Mouse (Mus musculus): ENCODE data around the gene Nudt19. TPM values are rescaled to one million over a fixed set of nuclear protein-coding genes. Genes with fewer than 3 reads are reported as not detected.

Gene Nudt19
- polyA plus RNA-seq (2016; fragmentation: Nextera tagmentation; extraction: Ambion mirVana): 46.4 and 49.0 TPM in 2 replicates

DNA sequence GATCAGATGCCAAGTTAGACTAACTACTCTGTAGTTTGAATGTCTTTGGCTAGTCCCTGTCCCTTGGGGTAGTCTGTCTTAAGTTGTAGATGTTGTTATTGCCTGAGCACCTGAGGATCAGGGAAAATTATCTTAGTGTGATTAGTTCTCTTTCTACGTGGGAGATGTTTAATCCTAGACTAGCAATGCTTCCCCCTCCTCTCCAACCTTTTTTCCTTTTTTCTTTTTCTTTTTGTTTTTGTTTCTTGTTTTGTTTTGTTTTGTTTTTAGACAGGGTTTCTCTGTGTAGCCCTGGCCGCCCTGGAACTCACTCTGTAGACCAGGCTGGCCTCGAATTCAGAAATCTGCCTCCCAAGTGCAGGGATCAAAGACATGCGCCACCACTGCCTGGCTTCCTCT, at the start of gene Nudt19:
TSS of gene Nudt19 (minus strand) at position 100 of the 399 bp plus-strand sequence.
- 75% methylated on average over 4 of the region's 4 CpGs for WGBS
- ATAC-seq (ENCODE audit: low FRiP score, low read depth): no peak
- Histone ChIP-seq H3K36me3 (no peaks in the 10 kb centered on the region), H3K4me3 (peak within 1 kb of the TSS; percentile 71), H3K9ac (peak within 1 kb of the TSS; percentile 87), H3K4me2 (replicated peaks) (peak within 1 kb of the TSS; percentile 93), H3K27ac (peak within 1 kb of the TSS; percentile 86), H3K27me3 (replicated peaks) (no peaks in the 10 kb centered on the region), H3K4me1 (peaks cover 7% of the 10 kb centered on the region; the same call in 1 of the 2 replicates), H3K9me3 (no peaks in the 10 kb centered on the region)

DNA sequence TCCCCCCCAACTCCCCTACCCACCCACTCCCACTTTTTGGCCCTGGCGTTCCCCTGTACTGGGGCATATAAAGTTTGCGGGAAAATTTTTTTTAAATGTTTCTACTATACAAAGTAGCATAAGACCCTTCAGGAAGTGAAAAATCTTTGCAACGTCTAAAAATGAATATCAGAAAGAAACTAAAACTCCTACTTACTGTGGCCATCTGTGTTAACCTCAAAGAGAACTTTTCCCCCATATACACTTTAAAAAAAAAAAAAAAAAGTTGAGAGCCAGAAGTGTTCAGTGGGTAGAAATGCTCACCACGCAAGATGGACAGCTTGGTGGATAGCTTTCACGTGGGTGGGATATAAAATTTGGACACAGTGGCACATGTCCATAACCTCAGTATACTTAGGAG, 46.7 kb upstream of the Nudt19 start:
- Histone ChIP-seq H3K27ac (no peak overlapping the region), H3K9me3 (no peaks in the 10 kb centered on the region), H3K36me3 (peaks cover 36% of the 10 kb centered on the region), H3K9ac (no peak overlapping the region), H3K4me3 (no peak overlapping the region), H3K4me1 (no peaks in the 10 kb centered on the region), H3K4me2 (replicated peaks) (no peak overlapping the region), H3K27me3 (replicated peaks) (no peaks in the 10 kb centered on the region)
- no peak for ATAC-seq (ENCODE audit: low FRiP score, low read depth)
- WGBS: 96% methylated on average over 5 of the region's 5 CpGs

DNA sequence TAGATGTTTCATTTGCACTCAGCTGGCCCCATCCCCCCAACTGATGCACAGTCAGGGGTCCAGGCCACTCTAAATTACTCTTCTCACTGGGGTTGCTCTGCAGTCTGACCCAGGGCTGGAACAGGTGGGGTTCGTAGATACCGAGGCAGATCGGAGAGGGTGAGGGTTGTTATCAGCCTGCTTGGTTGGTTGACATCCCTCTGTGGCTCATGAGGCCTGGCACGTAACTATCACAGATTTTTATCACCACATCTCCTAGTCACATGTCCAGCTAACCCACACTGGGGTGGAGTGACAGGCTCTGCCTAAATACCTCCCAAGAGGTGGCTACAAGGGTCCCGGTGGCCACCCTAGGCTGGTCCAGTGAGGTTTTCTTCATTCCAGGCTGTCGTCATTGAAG, 45.0 kb upstream of the Nudt19 start:
- no peaks in the 10 kb centered on the region for H3K9me3 ChIP-seq
- no peak overlapping the region for H3K4me3 ChIP-seq
- no peak overlapping the region for H3K27ac ChIP-seq
- ATAC-seq (ENCODE audit: low FRiP score, low read depth): no peak
- no peak overlapping the region for H3K4me2 ChIP-seq (replicated peaks)
- H3K36me3 ChIP-seq: peaks cover 30% of the 10 kb centered on the region
- H3K27me3 ChIP-seq (replicated peaks): no peaks in the 10 kb centered on the region
- no peak overlapping the region for H3K9ac ChIP-seq
- WGBS: 90% methylated on average over 6 of the region's 6 CpGs
- no peaks in the 10 kb centered on the region for H3K4me1 ChIP-seq

- ATAC-seq (ENCODE audit: low FRiP score, low read depth): no peak
- H3K9me3 ChIP-seq: no peaks in the 10 kb centered on the region
- 96% methylated on average over 10 of the region's 10 CpGs for WGBS
- peaks cover 33% of the 10 kb centered on the region for H3K36me3 ChIP-seq
- no peak overlapping the region for H3K27ac ChIP-seq
- H3K27me3 ChIP-seq (replicated peaks): no peaks in the 10 kb centered on the region
- no peak overlapping the region for H3K4me3 ChIP-seq
- H3K9ac ChIP-seq: no peak overlapping the region
- H3K4me2 ChIP-seq (replicated peaks): no peak overlapping the region
- H3K4me1 ChIP-seq: no peaks in the 10 kb centered on the region
Observed at GRCm38 (mm10) chr7:35600031-35600430, 43.9 kb upstream of the Nudt19 start.

DNA sequence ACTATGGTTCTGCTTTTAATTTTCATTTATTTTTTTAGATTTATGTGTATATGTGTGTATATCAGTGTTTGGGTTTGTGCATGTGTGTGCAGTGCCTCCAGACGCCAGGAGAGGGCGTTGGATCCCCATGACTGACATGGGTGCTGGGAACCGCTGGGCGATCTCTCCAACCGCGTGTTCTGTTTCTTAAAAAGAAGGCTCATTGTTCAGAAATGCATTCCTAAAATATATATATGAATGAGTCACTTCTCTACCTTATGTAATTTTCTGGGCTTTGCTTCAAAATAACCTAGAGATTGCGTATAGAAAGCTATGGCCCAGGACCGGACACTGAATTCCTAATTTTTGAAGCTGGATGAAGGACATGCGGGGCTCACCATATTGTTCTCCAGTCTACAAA, 43.4 kb upstream of the Nudt19 start:
- no peak for ATAC-seq (ENCODE audit: low FRiP score, low read depth)
- Histone ChIP-seq H3K4me2 (replicated peaks) (no peak overlapping the region), H3K9me3 (no peaks in the 10 kb centered on the region), H3K27me3 (replicated peaks) (no peaks in the 10 kb centered on the region), H3K36me3 (peaks cover 35% of the 10 kb centered on the region), H3K4me1 (no peaks in the 10 kb centered on the region), H3K4me3 (no peak overlapping the region), H3K9ac (no peak overlapping the region), H3K27ac (no peak overlapping the region)
- WGBS: 97% methylated on average over 9 of the region's 9 CpGs

DNA sequence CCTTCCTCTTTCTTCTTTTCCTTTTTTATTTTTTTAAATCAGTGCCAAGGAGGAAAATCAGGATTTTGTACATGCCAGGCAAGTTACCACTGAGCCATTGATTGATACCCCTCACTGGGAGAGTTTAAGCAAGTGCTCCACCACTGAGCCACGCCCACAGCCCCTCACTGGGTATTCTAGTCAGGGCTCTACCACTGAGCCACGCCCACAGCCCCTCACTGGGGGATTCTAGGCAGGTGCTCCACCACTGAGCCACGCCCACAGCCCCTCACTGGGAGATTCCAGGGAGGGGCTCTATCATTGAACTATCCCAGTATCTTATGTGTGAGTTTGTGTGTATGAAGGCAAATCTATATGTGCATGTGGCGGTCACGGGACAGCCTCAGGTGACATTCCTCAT, 38.2 kb upstream of the Nudt19 start:
- H3K4me1 ChIP-seq: no peaks in the 10 kb centered on the region
- no peaks in the 10 kb centered on the region for H3K27me3 ChIP-seq (replicated peaks)
- no peak overlapping the region for H3K9ac ChIP-seq
- 94% methylated on average over 5 of the region's 5 CpGs for WGBS
- no peaks in the 10 kb centered on the region for H3K9me3 ChIP-seq
- no peak for ATAC-seq (ENCODE audit: low FRiP score, low read depth)
- H3K4me2 ChIP-seq (replicated peaks): no peak overlapping the region
- no peak overlapping the region for H3K4me3 ChIP-seq
- peaks cover 33% of the 10 kb centered on the region for H3K36me3 ChIP-seq
- no peak overlapping the region for H3K27ac ChIP-seq

- Histone ChIP-seq H3K4me1 (peaks cover 14% of the 10 kb centered on the region), H3K4me3 (no peak overlapping the region), H3K27ac (no peak overlapping the region), H3K4me2 (replicated peaks) (no peak overlapping the region), H3K36me3 (peaks cover 29% of the 10 kb centered on the region), H3K9me3 (no peaks in the 10 kb centered on the region), H3K9ac (no peak overlapping the region), H3K27me3 (replicated peaks) (no peaks in the 10 kb centered on the region)
- ATAC-seq (ENCODE audit: low FRiP score, low read depth): no peak
- WGBS: 91% methylated on average over 10 of the region's 10 CpGs
Observed at GRCm38 (mm10) chr7:35590731-35591191, 34.7 kb upstream of the Nudt19 start.

- ATAC-seq (ENCODE audit: low FRiP score, low read depth): no peak
Observed at GRCm38 (mm10) chr7:35589485-35589884, 33.4 kb upstream of the Nudt19 start.

GRCm38 (mm10) chr7:35588680-35589428, 32.8 kb upstream of the Nudt19 start:
- H3K4me1 ChIP-seq: peaks cover 26% of the 10 kb centered on the region
- no peak overlapping the region for H3K4me3 ChIP-seq
- ATAC-seq (ENCODE audit: low FRiP score, low read depth): no peak
- H3K9me3 ChIP-seq: no peaks in the 10 kb centered on the region
- no peak overlapping the region for H3K27ac ChIP-seq
- peaks cover 21% of the 10 kb centered on the region for H3K36me3 ChIP-seq
- 91% methylated on average over 9 of the region's 9 CpGs for WGBS
- H3K4me2 ChIP-seq (replicated peaks): no peak overlapping the region
- peaks cover 17% of the 10 kb centered on the region for H3K27me3 ChIP-seq (replicated peaks)
- no peak overlapping the region for H3K9ac ChIP-seq

More at GRCm38 (mm10) chr7:35589485-35589884, 33.4 kb upstream of the Nudt19 start:
- H3K4me3 ChIP-seq: no peak overlapping the region
- peaks cover 22% of the 10 kb centered on the region for H3K4me1 ChIP-seq
- WGBS: 77% methylated on average over 7 of the region's 7 CpGs
- H3K36me3 ChIP-seq: peaks cover 24% of the 10 kb centered on the region
- no peak overlapping the region for H3K4me2 ChIP-seq (replicated peaks)
- no peak overlapping the region for H3K27ac ChIP-seq
- no peaks in the 10 kb centered on the region for H3K9me3 ChIP-seq
- H3K27me3 ChIP-seq (replicated peaks): peaks cover 10% of the 10 kb centered on the region
- H3K9ac ChIP-seq: no peak overlapping the region

- Histone ChIP-seq H3K27ac (no peak overlapping the region), H3K4me1 (peaks cover 26% of the 10 kb centered on the region), H3K4me2 (replicated peaks) (peak overlapping the region; percentile 24; the same call in 1 of the 2 replicates), H3K9ac (no peak overlapping the region), H3K36me3 (peaks cover 11% of the 10 kb centered on the region), H3K9me3 (no peaks in the 10 kb centered on the region), H3K4me3 (no peak overlapping the region), H3K27me3 (replicated peaks) (peaks cover 28% of the 10 kb centered on the region)
- 80% methylated on average over 5 of the region's 5 CpGs for WGBS
- no peak for ATAC-seq (ENCODE audit: low FRiP score, low read depth)
Observed at GRCm38 (mm10) chr7:35587728-35588127, 31.6 kb upstream of the Nudt19 start.

- Histone ChIP-seq H3K9ac (peak overlapping the region; percentile 80; the same call in 1 of the 2 replicates), H3K4me1 (peaks cover 26% of the 10 kb centered on the region), H3K36me3 (peaks cover 4% of the 10 kb centered on the region; the same call in 1 of the 2 replicates), H3K4me2 (replicated peaks) (peak overlapping the region; percentile 95), H3K4me3 (peak overlapping the region; percentile 81), H3K27me3 (replicated peaks) (peaks cover 34% of the 10 kb centered on the region), H3K27ac (no peak overlapping the region), H3K9me3 (no peaks in the 10 kb centered on the region)
- WGBS: 23% methylated on average over 15 of the region's 15 CpGs
- ATAC-seq (ENCODE audit: low FRiP score, low read depth): no peak
Observed at GRCm38 (mm10) chr7:35586906-35587445, 30.9 kb upstream of the Nudt19 start.

DNA sequence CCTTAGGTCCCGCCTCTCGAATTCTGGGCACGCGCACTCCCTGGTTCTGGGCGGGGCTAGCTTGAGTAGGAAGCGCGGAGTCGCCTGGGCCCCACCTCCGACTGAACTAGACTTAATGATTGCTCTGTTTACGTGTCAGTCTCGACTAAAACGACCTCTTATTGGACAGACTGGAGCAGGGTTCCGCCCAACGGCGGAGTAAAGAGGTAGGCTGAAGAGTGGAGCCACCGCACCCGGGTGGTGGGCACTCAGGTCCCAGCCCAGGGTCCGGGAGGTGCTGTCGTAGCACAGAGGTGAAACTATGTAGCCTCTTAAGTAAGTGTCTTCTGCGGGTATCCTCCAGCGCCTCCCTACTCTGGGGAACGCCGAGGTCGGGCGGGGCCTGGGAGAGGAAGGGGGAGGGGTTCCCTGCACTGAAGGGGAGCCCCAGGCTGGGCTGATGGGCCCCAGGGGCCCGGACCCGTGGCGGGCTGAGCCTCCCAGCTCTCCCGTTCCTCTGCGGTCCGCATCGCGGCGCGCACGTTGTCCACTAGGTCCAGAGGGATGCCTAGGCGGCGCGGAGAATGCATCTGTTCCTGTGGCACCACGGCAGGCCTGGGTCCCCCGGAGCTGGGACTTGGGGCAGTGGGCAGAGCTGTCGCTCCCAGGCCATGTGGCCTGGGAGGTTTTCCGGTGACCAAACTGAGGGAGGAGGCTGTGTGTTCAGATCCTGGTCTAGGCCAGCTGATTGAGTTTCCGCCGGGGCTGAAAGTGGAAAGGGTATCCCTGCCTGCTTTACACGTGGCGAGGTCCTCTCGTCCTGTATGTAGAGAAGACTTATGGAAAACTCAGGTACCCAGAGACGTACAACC, 30.2 kb upstream of the Nudt19 start, which contains the start of gene Ankrd27:
TSS of gene Ankrd27 (plus strand) at position 190 of the 851 bp plus-strand sequence.
- H3K36me3 ChIP-seq: no peaks in the 10 kb centered on the region
- H3K4me3 ChIP-seq: peak within 1 kb of the TSS; percentile 81
- no peaks in the 10 kb centered on the region for H3K9me3 ChIP-seq
- H3K4me1 ChIP-seq: peaks cover 26% of the 10 kb centered on the region
- H3K27ac ChIP-seq: no peak within 1 kb of the TSS
- H3K27me3 ChIP-seq (replicated peaks): peaks cover 34% of the 10 kb centered on the region
- under 1% methylated on average over 49 of the region's 49 CpGs for WGBS
- ATAC-seq (ENCODE audit: low FRiP score, low read depth): peak; percentile 99
- peak within 1 kb of the TSS; percentile 95 for H3K4me2 ChIP-seq (replicated peaks)
- peak within 1 kb of the TSS; percentile 80 for H3K9ac ChIP-seq
